Mouse (Mus musculus): Measurements from ENCODE around the gene Camta1. TPM values are rescaled to one million over a fixed set of nuclear protein-coding genes. Genes with fewer than 3 reads are reported as not detected.
A peak's percentile ranks its signal among the peaks of the same experiment; 100 is the strongest.

The Camta1 gene
- polyA plus RNA-seq, 1 experiment from 2014 or later = 150 TPM

- Histone ChIP-seq H3K9me3 (ENCODE audit: control insufficient read depth, low read length) (no peaks in the 10 kb centered on the region), H3K27ac (ENCODE audit: low read depth, low read length) (no peak overlapping the region), H3K4me1 (ENCODE audit: control insufficient read depth, insufficient read depth, low read length) (0 out of 2 replicates have a peak, but pooled peaks cover 2% of the 10 kb centered on the region), H3K4me3 (ENCODE audit: low read depth, low read length) (no peak overlapping the region), H3K4me2 (no peak overlapping the region), H3K9ac (ENCODE audit: low read length) (no peak overlapping the region), H3K36me3 (ENCODE audit: control insufficient read depth, insufficient read depth, low read length) (no peaks in the 10 kb centered on the region), H3K27me3 (ENCODE audit: control insufficient read depth, insufficient read depth, low read length) (no peaks in the 10 kb centered on the region)
- no peak for ATAC-seq (ENCODE audit: low FRiP score)
- WGBS = 50% methylated on average over 10 of the region's 10 CpGs
- DNase-seq (ENCODE audit: low spot score, missing footprints) = peak; percentile 78
Observed at GRCm38 (mm10) chr4:151344811-151345210, 516.9 kb downstream of the Camta1 start.

- Histone ChIP-seq H3K4me2 (no peak overlapping the region), H3K9me3 (ENCODE audit: control insufficient read depth, low read length) (no peaks in the 10 kb centered on the region), H3K4me3 (ENCODE audit: low read depth, low read length) (no peak overlapping the region), H3K9ac (ENCODE audit: low read length) (no peak overlapping the region), H3K36me3 (ENCODE audit: control insufficient read depth, insufficient read depth, low read length) (no peaks in the 10 kb centered on the region), H3K27ac (ENCODE audit: low read depth, low read length) (no peak overlapping the region), H3K4me1 (ENCODE audit: control insufficient read depth, insufficient read depth, low read length) (no peaks in the 10 kb centered on the region), H3K27me3 (ENCODE audit: control insufficient read depth, insufficient read depth, low read length) (no peaks in the 10 kb centered on the region)
- WGBS = 81% methylated on average over 7 of the region's 7 CpGs
- ATAC-seq (ENCODE audit: low FRiP score) (no peak), DNase-seq (ENCODE audit: low spot score, missing footprints) (peak; percentile 21)
Observed at GRCm38 (mm10) chr4:151339421-151339820, 522.3 kb downstream of the Camta1 start.

- H3K27ac ChIP-seq (ENCODE audit: low read depth, low read length) = no peak overlapping the region
- H3K9ac ChIP-seq (ENCODE audit: low read length) = no peak overlapping the region
- H3K4me2 ChIP-seq = no peak overlapping the region
- peak; percentile 65 for DNase-seq (ENCODE audit: low spot score, missing footprints)
- H3K4me3 ChIP-seq (ENCODE audit: low read depth, low read length) = no peak overlapping the region
- no peaks in the 10 kb centered on the region for H3K27me3 ChIP-seq (ENCODE audit: control insufficient read depth, insufficient read depth, low read length)
- no peaks in the 10 kb centered on the region for H3K4me1 ChIP-seq (ENCODE audit: control insufficient read depth, insufficient read depth, low read length)
- H3K36me3 ChIP-seq (ENCODE audit: control insufficient read depth, insufficient read depth, low read length) = no peaks in the 10 kb centered on the region
- H3K9me3 ChIP-seq (ENCODE audit: control insufficient read depth, low read length) = no peaks in the 10 kb centered on the region
- WGBS = 85% methylated on average over 7 of the region's 7 CpGs
- no peak for ATAC-seq (ENCODE audit: low FRiP score)
Observed at GRCm38 (mm10) chr4:151338931-151339330, 522.7 kb downstream of the Camta1 start.

GRCm38 (mm10) chr4:151337543-151337942 is 524.1 kb downstream of the Camta1 start:
- ATAC-seq (ENCODE audit: low FRiP score) (no peak), DNase-seq (ENCODE audit: low spot score, missing footprints) (peak; percentile 39)
- no peak overlapping the region for H3K4me3 ChIP-seq (ENCODE audit: low read depth, low read length)
- no peaks in the 10 kb centered on the region for H3K9me3 ChIP-seq (ENCODE audit: control insufficient read depth, low read length)
- no peak overlapping the region for H3K9ac ChIP-seq (ENCODE audit: low read length)
- no peak overlapping the region for H3K4me2 ChIP-seq
- no peaks in the 10 kb centered on the region for H3K27me3 ChIP-seq (ENCODE audit: control insufficient read depth, insufficient read depth, low read length)
- peaks cover under 1% of the 10 kb centered on the region; the same call in 1 of the 2 replicates for H3K4me1 ChIP-seq (ENCODE audit: control insufficient read depth, insufficient read depth, low read length)
- no peaks in the 10 kb centered on the region for H3K36me3 ChIP-seq (ENCODE audit: control insufficient read depth, insufficient read depth, low read length)
- WGBS = 26% methylated on average over 11 of the region's 11 CpGs
- no peak overlapping the region for H3K27ac ChIP-seq (ENCODE audit: low read depth, low read length)

GRCm38 (mm10) chr4:151336413-151336812 is 525.3 kb downstream of the Camta1 start:
- Histone ChIP-seq H3K27me3 (ENCODE audit: control insufficient read depth, insufficient read depth, low read length) (no peaks in the 10 kb centered on the region), H3K27ac (ENCODE audit: low read depth, low read length) (no peak overlapping the region), H3K4me2 (no peak overlapping the region), H3K4me1 (ENCODE audit: control insufficient read depth, insufficient read depth, low read length) (peaks cover 7% of the 10 kb centered on the region; the same call in 1 of the 2 replicates), H3K36me3 (ENCODE audit: control insufficient read depth, insufficient read depth, low read length) (no peaks in the 10 kb centered on the region), H3K9ac (ENCODE audit: low read length) (no peak overlapping the region), H3K9me3 (ENCODE audit: control insufficient read depth, low read length) (no peaks in the 10 kb centered on the region), H3K4me3 (ENCODE audit: low read depth, low read length) (no peak overlapping the region)
- no peak for ATAC-seq (ENCODE audit: low FRiP score)
- peak; percentile 47 for DNase-seq (ENCODE audit: low spot score, missing footprints)
- WGBS = 89% methylated on average over 13 of the region's 13 CpGs

GRCm38 (mm10) chr4:151334951-151335742 is 526.5 kb downstream of the Camta1 start:
- 0 out of 2 replicates have a peak, but pooled peaks have one; percentile 44 for ATAC-seq (ENCODE audit: low FRiP score)
- Histone ChIP-seq H3K4me1 (ENCODE audit: control insufficient read depth, insufficient read depth, low read length) (peaks cover 7% of the 10 kb centered on the region; the same call in 1 of the 2 replicates), H3K4me3 (ENCODE audit: low read depth, low read length) (no peak overlapping the region), H3K4me2 (no peak overlapping the region), H3K9me3 (ENCODE audit: control insufficient read depth, low read length) (no peaks in the 10 kb centered on the region), H3K27ac (ENCODE audit: low read depth, low read length) (no peak overlapping the region), H3K36me3 (ENCODE audit: control insufficient read depth, insufficient read depth, low read length) (no peaks in the 10 kb centered on the region), H3K27me3 (ENCODE audit: control insufficient read depth, insufficient read depth, low read length) (no peaks in the 10 kb centered on the region), H3K9ac (ENCODE audit: low read length) (no peak overlapping the region)
- DNase-seq (ENCODE audit: low spot score, missing footprints) = peak; percentile 89
- 43% methylated on average over 23 of the region's 23 CpGs for WGBS

- peak; percentile 57; the same call in 1 of the 2 replicates for ATAC-seq (ENCODE audit: low FRiP score)
- 80% methylated on average over 19 of the region's 19 CpGs for WGBS
- Histone ChIP-seq H3K36me3 (ENCODE audit: control insufficient read depth, insufficient read depth, low read length) (no peaks in the 10 kb centered on the region), H3K4me3 (ENCODE audit: low read depth, low read length) (no peak overlapping the region), H3K9me3 (ENCODE audit: control insufficient read depth, low read length) (no peaks in the 10 kb centered on the region), H3K27ac (ENCODE audit: low read depth, low read length) (no peak overlapping the region), H3K4me2 (no peak overlapping the region), H3K27me3 (ENCODE audit: control insufficient read depth, insufficient read depth, low read length) (no peaks in the 10 kb centered on the region), H3K9ac (ENCODE audit: low read length) (no peak overlapping the region), H3K4me1 (ENCODE audit: control insufficient read depth, insufficient read depth, low read length) (peaks cover 7% of the 10 kb centered on the region; the same call in 1 of the 2 replicates)
- peak; percentile 70 for DNase-seq (ENCODE audit: low spot score, missing footprints)
Observed at GRCm38 (mm10) chr4:151332074-151332849, 529.4 kb downstream of the Camta1 start.

GRCm38 (mm10) chr4:151330983-151331382 is 530.7 kb downstream of the Camta1 start:
- no peaks in the 10 kb centered on the region for H3K27me3 ChIP-seq (ENCODE audit: control insufficient read depth, insufficient read depth, low read length)
- WGBS = 67% methylated on average over 8 of the region's 8 CpGs
- ATAC-seq (ENCODE audit: low FRiP score) (no peak), DNase-seq (ENCODE audit: low spot score, missing footprints) (peak; percentile 60)
- H3K9ac ChIP-seq (ENCODE audit: low read length) = no peak overlapping the region
- no peaks in the 10 kb centered on the region for H3K36me3 ChIP-seq (ENCODE audit: control insufficient read depth, insufficient read depth, low read length)
- no peak overlapping the region for H3K27ac ChIP-seq (ENCODE audit: low read depth, low read length)
- peaks cover 7% of the 10 kb centered on the region; the same call in 1 of the 2 replicates for H3K4me1 ChIP-seq (ENCODE audit: control insufficient read depth, insufficient read depth, low read length)
- H3K4me3 ChIP-seq (ENCODE audit: low read depth, low read length) = no peak overlapping the region
- H3K4me2 ChIP-seq = no peak overlapping the region
- no peaks in the 10 kb centered on the region for H3K9me3 ChIP-seq (ENCODE audit: control insufficient read depth, low read length)

GRCm38 (mm10) chr4:151328071-151328470 is 533.6 kb downstream of the Camta1 start:
- peak; percentile 70 for DNase-seq (ENCODE audit: low spot score, missing footprints)
- Histone ChIP-seq H3K9me3 (ENCODE audit: control insufficient read depth, low read length) (no peaks in the 10 kb centered on the region), H3K27ac (ENCODE audit: low read depth, low read length) (no peak overlapping the region), H3K36me3 (ENCODE audit: control insufficient read depth, insufficient read depth, low read length) (no peaks in the 10 kb centered on the region), H3K4me1 (ENCODE audit: control insufficient read depth, insufficient read depth, low read length) (peaks cover 7% of the 10 kb centered on the region; the same call in 1 of the 2 replicates), H3K9ac (ENCODE audit: low read length) (no peak overlapping the region), H3K27me3 (ENCODE audit: control insufficient read depth, insufficient read depth, low read length) (no peaks in the 10 kb centered on the region), H3K4me3 (ENCODE audit: low read depth, low read length) (no peak overlapping the region), H3K4me2 (no peak overlapping the region)
- 82% methylated on average over 6 of the region's 6 CpGs for WGBS
- no peak for ATAC-seq (ENCODE audit: low FRiP score)
